In the genomic region with DNA sequence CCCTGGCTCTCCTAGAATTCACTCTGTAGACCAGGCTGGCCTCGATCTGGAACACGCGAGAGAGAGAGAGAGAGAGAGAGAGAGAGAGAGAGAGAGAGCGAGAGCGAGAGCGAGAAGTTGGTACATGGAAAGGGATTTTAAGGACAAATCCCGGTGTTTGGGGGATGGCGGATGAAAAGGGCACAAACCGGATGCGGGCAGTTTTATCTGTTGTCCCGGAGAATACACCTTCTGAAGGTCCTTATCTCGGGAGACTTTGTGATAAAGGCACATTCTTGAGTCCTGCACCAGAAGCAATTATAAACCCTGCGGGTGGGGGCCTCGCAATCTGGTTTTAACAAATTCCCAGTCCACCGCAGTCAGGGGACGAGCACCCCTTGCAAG, we compare ENCODE assay signal across 8 mouse cellular contexts. TPM values are rescaled to one million over a fixed set of nuclear protein-coding genes. Genes with fewer than 3 reads are reported as not detected.
DNase-seq lines count a peak whose midpoint lies in the region; ATAC-seq lines count a peak whose summit lies in the region.

No protein-coding gene starts in this region.

- no peak for ATAC-seq in megakaryocyte, adult 5-6 weeks (ENCODE audit: poor library complexity, severe bottlenecking)
- no peak for ATAC-seq in embryonic facial prominence, embryonic 12.5 days (ENCODE audit: insufficient number of reproducible peaks, insufficient read depth, low FRiP score, low TSS enrichment)
- no peak; the same call in 1 of the 2 replicates for ATAC-seq in intestine, embryonic 15.5 days
- peak; percentile 10 for ATAC-seq in neural tube, embryonic 13.5 days (ENCODE audit: low read depth)

- no peak for DNase-seq in thymus, postnatal 10 days (ENCODE audit: low spot score in 2 of 2)
- no peak for DNase-seq in right cerebral cortex, postnatal 10 days (ENCODE audit: low spot score in 2 of 2)
- no peak for DNase-seq in left cerebral cortex, postnatal 36 days (ENCODE audit: low spot score in 2 of 2)

- peak overlapping the region; percentile 93 for H3K4me3 ChIP-seq in megakaryocyte, embryonic 14.5 days (replicated peaks)
- peak overlapping the region; percentile 98 for H3K4me3 ChIP-seq in embryonic facial prominence, embryonic 12.5 days
- peak overlapping the region; percentile 97 for H3K4me3 ChIP-seq in intestine, embryonic 15.5 days (replicated peaks)
- peak overlapping the region; percentile 97 for H3K4me3 ChIP-seq in neural tube, embryonic 13.5 days

- H3K9ac ChIP-seq in embryonic facial prominence, embryonic 12.5 days, result peak overlapping the region; percentile 99
- peak overlapping the region; percentile 91 for H3K9ac ChIP-seq in intestine, embryonic 15.5 days
- H3K9ac ChIP-seq in neural tube, embryonic 13.5 days, result peak overlapping the region; percentile 95

- peak overlapping the region; percentile 98 for H3K27ac ChIP-seq in embryonic facial prominence, embryonic 12.5 days
- H3K27ac ChIP-seq in intestine, embryonic 15.5 days, result peak overlapping the region; percentile 97
- H3K27ac ChIP-seq in neural tube, embryonic 13.5 days (replicated peaks), result peak overlapping the region; percentile 99

- WGBS in embryonic facial prominence, embryonic 12.5 days, result under 1% methylated on average over 16 of the region's 16 CpGs
- WGBS in intestine, embryonic 15.5 days, result under 1% methylated on average over 15 of the region's 16 CpGs
- under 1% methylated on average over 16 of the region's 16 CpGs for WGBS in neural tube, embryonic 13.5 days

- peaks cover 33% of the 10 kb centered on the region for H3K4me1 ChIP-seq in megakaryocyte, embryonic 14.5 days
- peaks cover 11% of the 10 kb centered on the region for H3K4me1 ChIP-seq in embryonic facial prominence, embryonic 12.5 days
- peaks cover 8% of the 10 kb centered on the region for H3K4me1 ChIP-seq in intestine, embryonic 15.5 days (replicated peaks)
- peaks cover 29% of the 10 kb centered on the region for H3K4me1 ChIP-seq in neural tube, embryonic 13.5 days (replicated peaks)

- H3K4me2 ChIP-seq in embryonic facial prominence, embryonic 12.5 days (replicated peaks), result peak overlapping the region; percentile 79
- peak overlapping the region; percentile 74 for H3K4me2 ChIP-seq in intestine, embryonic 15.5 days (replicated peaks)
- peak overlapping the region; percentile 92 for H3K4me2 ChIP-seq in neural tube, embryonic 13.5 days

- H3K36me3 ChIP-seq in megakaryocyte, embryonic 14.5 days (replicated peaks; ENCODE audit: low read length), result peaks cover 39% of the 10 kb centered on the region
- peaks cover 23% of the 10 kb centered on the region for H3K36me3 ChIP-seq in embryonic facial prominence, embryonic 12.5 days
- H3K36me3 ChIP-seq in intestine, embryonic 15.5 days, result peaks cover 13% of the 10 kb centered on the region; the same call in 1 of the 2 replicates
- H3K36me3 ChIP-seq in neural tube, embryonic 13.5 days, result peaks cover 23% of the 10 kb centered on the region

- H3K9me3 ChIP-seq in megakaryocyte, embryonic 14.5 days, result no peaks in the 10 kb centered on the region
- no peaks in the 10 kb centered on the region for H3K9me3 ChIP-seq in embryonic facial prominence, embryonic 12.5 days
- no peaks in the 10 kb centered on the region for H3K9me3 ChIP-seq in intestine, embryonic 15.5 days
- no peaks in the 10 kb centered on the region for H3K9me3 ChIP-seq in neural tube, embryonic 13.5 days

- intact Hi-C loops in left cerebral cortex, postnatal 36 days (cut with DNase I), result no loop called here

- no peaks in the 10 kb centered on the region for H3K27me3 ChIP-seq in megakaryocyte, embryonic 14.5 days (replicated peaks)
- H3K27me3 ChIP-seq in embryonic facial prominence, embryonic 12.5 days, result no peaks in the 10 kb centered on the region
- no peaks in the 10 kb centered on the region for H3K27me3 ChIP-seq in intestine, embryonic 15.5 days (replicated peaks)
- H3K27me3 ChIP-seq in neural tube, embryonic 13.5 days, result no peaks in the 10 kb centered on the region

RNA-seq across cellular contexts. Expression of gene Bzw1, which starts 0.4 kb away (rescaled TPM):
- 0.56 and 3.4 TPM in 2 replicates for polyA plus RNA-seq in megakaryocyte, embryonic 14.5 days (2012; ENCODE audit: insufficient read depth, low replicate concordance)
- 175 and 183 TPM in 2 replicates for total RNA-seq in megakaryocyte, adult 5-6 weeks (2015)
- total RNA-seq in megakaryocyte, adult 5-6 weeks (2017), result 166 and 175 TPM in 2 replicates
- 374 and 417 TPM in 2 replicates for polyA plus RNA-seq in embryonic facial prominence, embryonic 12.5 days (2016; fragmentation: Nextera tagmentation; extraction: Ambion mirVana)
- 294 and 358 TPM in 2 replicates for polyA plus RNA-seq in intestine, embryonic 15.5 days (2015; fragmentation: Nextera tagmentation; extraction: Ambion mirVana)
- polyA plus RNA-seq in neural tube, embryonic 13.5 days (2015; fragmentation: Nextera tagmentation; extraction: Ambion mirVana), result 339 and 361 TPM in 2 replicates
- total RNA-seq in left cerebral cortex, postnatal 36 days (2021), result 100 to 1,000 TPM; 138 to 161 TPM

RNA-seq across cellular contexts. Expression of gene Clk1, which starts 31.6 kb away (rescaled TPM):
- polyA plus RNA-seq in megakaryocyte, embryonic 14.5 days (2012; ENCODE audit: insufficient read depth, low replicate concordance), result 0.98 TPM in 1 of 2 replicates, not detected in the other
- 398 and 422 TPM in 2 replicates for total RNA-seq in megakaryocyte, adult 5-6 weeks (2015)
- 345 and 361 TPM in 2 replicates for total RNA-seq in megakaryocyte, adult 5-6 weeks (2017)
- 222 and 233 TPM in 2 replicates for polyA plus RNA-seq in embryonic facial prominence, embryonic 12.5 days (2016; fragmentation: Nextera tagmentation; extraction: Ambion mirVana)
- polyA plus RNA-seq in intestine, embryonic 15.5 days (2015; fragmentation: Nextera tagmentation; extraction: Ambion mirVana), result 153 and 157 TPM in 2 replicates
- polyA plus RNA-seq in neural tube, embryonic 13.5 days (2015; fragmentation: Nextera tagmentation; extraction: Ambion mirVana), result 180 and 184 TPM in 2 replicates
- total RNA-seq in left cerebral cortex, postnatal 36 days (2021), result 100 to 1,000 TPM in 1 of 2 experiments, 10 to 100 TPM in 1; 81.3 to 117 TPM

RNA-seq across cellular contexts. Expression of gene Nif3l1, which starts 52.7 kb away (rescaled TPM):
- polyA plus RNA-seq in megakaryocyte, embryonic 14.5 days (2012; ENCODE audit: insufficient read depth, low replicate concordance), result 4.4 and 4.8 TPM in 2 replicates
- total RNA-seq in megakaryocyte, adult 5-6 weeks (2015), result 17.0 and 20.6 TPM in 2 replicates
- 22.5 and 26.7 TPM in 2 replicates for total RNA-seq in megakaryocyte, adult 5-6 weeks (2017)
- 56.0 and 56.8 TPM in 2 replicates for polyA plus RNA-seq in embryonic facial prominence, embryonic 12.5 days (2016; fragmentation: Nextera tagmentation; extraction: Ambion mirVana)
- polyA plus RNA-seq in intestine, embryonic 15.5 days (2015; fragmentation: Nextera tagmentation; extraction: Ambion mirVana), result 38.0 and 43.4 TPM in 2 replicates
- 53.8 and 56.6 TPM in 2 replicates for polyA plus RNA-seq in neural tube, embryonic 13.5 days (2015; fragmentation: Nextera tagmentation; extraction: Ambion mirVana)
- 10 to 100 TPM; 15.9 to 21.6 TPM for total RNA-seq in left cerebral cortex, postnatal 36 days (2021)

RNA-seq across cellular contexts. Expression of gene Ppil3, which starts 53.0 kb away (rescaled TPM):
- polyA plus RNA-seq in megakaryocyte, embryonic 14.5 days (2012; ENCODE audit: insufficient read depth, low replicate concordance), result 1.5 and 17.3 TPM in 2 replicates
- 60.5 and 62.9 TPM in 2 replicates for total RNA-seq in megakaryocyte, adult 5-6 weeks (2015)
- total RNA-seq in megakaryocyte, adult 5-6 weeks (2017), result 51.3 and 55.5 TPM in 2 replicates
- polyA plus RNA-seq in embryonic facial prominence, embryonic 12.5 days (2016; fragmentation: Nextera tagmentation; extraction: Ambion mirVana), result 53.4 and 59.4 TPM in 2 replicates
- 46.0 and 49.6 TPM in 2 replicates for polyA plus RNA-seq in intestine, embryonic 15.5 days (2015; fragmentation: Nextera tagmentation; extraction: Ambion mirVana)
- 52.0 and 66.6 TPM in 2 replicates for polyA plus RNA-seq in neural tube, embryonic 13.5 days (2015; fragmentation: Nextera tagmentation; extraction: Ambion mirVana)
- 10 to 100 TPM; 27.1 to 27.9 TPM for total RNA-seq in left cerebral cortex, postnatal 36 days (2021)

Comparison
In these comparisons a context has a peak if more than half of its experiments do, and no peak if none do; other contexts are left out.
1. RNA of gene Bzw1, which starts 0.4 kb away (polyA plus RNA-seq): 374 to 417 TPM in embryonic facial prominence, embryonic 12.5 days, 294 to 358 TPM in intestine, embryonic 15.5 days and 339 to 361 TPM in neural tube, embryonic 13.5 days; 0.56 to 3.4 TPM in megakaryocyte, embryonic 14.5 days; every median in the first group is over 10 times any median in the second.
2. RNA of gene Clk1, which starts 31.6 kb away (polyA plus RNA-seq): 222 to 233 TPM in embryonic facial prominence, embryonic 12.5 days, 180 to 184 TPM in neural tube, embryonic 13.5 days and 153 to 157 TPM in intestine, embryonic 15.5 days; 0.98 TPM in megakaryocyte, embryonic 14.5 days; every median in the first group is over 10 times any median in the second.
3. Peak in every context shown above with its lines, with median percentiles within 50 percentile points of each other: H3K4me3 ChIP-seq, H3K27ac ChIP-seq, H3K4me2 ChIP-seq and H3K9ac ChIP-seq.